Mouse (Mus musculus): Measurements from ENCODE around the gene Tfcp2.

The Tfcp2 gene

DNA sequence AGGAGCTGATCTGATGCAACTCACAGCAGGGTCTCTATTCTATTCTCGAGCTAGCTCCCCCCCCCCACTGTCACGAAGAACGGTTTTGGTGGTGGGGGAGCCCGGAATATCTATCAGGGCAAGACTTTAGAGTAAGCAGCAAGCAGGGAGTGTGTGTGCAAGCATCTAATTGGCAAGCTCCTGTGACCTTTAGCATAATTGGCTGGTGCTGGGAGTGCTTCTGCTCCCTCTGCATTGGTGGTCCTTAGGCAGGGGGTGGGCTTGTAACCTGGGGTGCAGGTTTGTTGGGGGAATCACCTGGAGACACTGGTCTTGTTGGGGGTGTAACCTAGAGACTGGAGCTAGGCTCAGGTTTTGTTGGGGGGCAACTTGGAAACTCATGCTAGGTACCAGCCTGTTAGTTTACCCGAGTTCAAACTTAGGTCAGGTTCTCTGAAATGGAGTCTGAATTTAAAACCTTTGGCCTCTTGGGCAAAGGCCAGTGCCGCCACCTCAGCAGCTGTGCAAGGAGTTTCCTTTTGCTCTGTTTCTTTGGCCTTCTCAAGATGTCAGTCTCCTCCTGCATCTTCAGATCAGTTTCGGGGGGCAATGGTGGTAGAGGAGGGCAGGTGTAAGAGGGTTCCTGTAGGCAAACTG is 95.3 kb downstream of the Tfcp2 start:
- Histone ChIP-seq H3K36me3 (ENCODE audit: control insufficient read depth, insufficient read depth, low read length, poor library complexity, severe bottlenecking) (no peaks in the 10 kb centered on the region), H3K27me3 (ENCODE audit: control insufficient read depth, insufficient read depth, low read length, poor library complexity, severe bottlenecking) (no peaks in the 10 kb centered on the region)
- no peak for DNase-seq (ENCODE audit: low read depth, low spot score)

DNA sequence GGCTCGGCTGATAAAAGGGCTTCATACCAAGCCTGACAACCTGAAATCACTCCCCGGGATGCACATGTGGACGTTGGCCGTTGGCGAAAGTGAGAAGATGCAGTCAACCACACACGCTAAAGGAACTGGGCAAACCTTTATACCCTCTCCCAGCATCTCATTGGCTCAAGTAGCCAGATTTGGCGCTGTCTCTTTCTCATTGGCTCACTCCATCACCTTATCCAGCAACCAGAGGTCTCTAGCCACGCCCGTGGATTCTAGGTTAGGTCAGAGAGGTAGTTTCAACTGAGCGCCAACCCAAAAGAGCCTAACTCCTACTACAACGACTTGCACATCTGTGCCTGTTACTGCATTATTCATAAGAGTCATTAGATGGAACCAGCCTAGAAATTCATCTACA is 99.3 kb downstream of the Tfcp2 start:
- Histone ChIP-seq H3K27me3 (ENCODE audit: control insufficient read depth, insufficient read depth, low read length, poor library complexity, severe bottlenecking) (no peaks in the 10 kb centered on the region), H3K36me3 (ENCODE audit: control insufficient read depth, insufficient read depth, low read length, poor library complexity, severe bottlenecking) (no peaks in the 10 kb centered on the region)
- no peak for DNase-seq (ENCODE audit: low read depth, low spot score)

DNA sequence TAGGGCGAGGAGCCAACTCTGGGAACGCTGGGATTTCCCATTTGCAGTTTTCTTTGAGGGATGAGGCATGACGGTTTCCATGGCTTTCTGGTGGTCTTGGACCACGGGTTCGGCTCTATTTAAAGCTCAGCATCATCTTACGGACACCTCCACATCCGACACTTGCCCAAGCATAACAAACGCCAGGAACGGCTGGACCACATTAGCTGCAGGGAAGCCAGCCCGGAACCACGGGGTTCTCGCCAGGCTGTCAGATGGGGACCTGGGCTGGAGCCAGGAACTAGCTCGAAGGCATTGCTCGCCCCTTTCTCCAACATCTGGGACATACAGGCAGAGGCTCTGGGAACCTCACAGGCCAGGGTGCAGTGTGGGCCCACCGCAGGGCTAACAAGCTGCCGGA is 100.6 kb downstream of the Tfcp2 start:
- H3K27me3 ChIP-seq (ENCODE audit: control insufficient read depth, insufficient read depth, low read length, poor library complexity, severe bottlenecking): no peaks in the 10 kb centered on the region
- no peak for DNase-seq (ENCODE audit: low read depth, low spot score)

DNA sequence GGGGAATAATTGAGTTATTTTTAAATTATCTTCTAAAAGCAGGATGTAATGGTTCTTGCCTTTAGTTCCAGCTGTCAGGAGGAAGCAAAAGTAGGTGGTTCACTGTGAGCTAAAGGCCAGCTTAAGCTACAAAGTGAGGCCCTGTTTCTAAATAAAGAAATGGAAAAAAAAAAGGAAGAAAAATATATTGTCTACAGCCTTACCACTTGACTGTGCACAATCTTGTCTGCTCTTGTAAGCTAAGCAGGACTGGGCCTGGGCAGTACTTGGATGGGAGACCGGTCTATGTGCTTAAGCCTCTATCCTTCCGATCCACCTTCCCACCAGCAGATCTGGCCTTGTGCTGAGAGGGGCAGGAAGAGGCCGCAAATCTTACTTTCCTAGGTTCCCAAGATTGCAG is 102.3 kb downstream of the Tfcp2 start:
- no peak for DNase-seq (ENCODE audit: low read depth, low spot score)
- Histone ChIP-seq H3K27me3 (ENCODE audit: control insufficient read depth, insufficient read depth, low read length, poor library complexity, severe bottlenecking) (no peaks in the 10 kb centered on the region), H3K36me3 (ENCODE audit: control insufficient read depth, insufficient read depth, low read length, poor library complexity, severe bottlenecking) (no peaks in the 10 kb centered on the region)

More for the DNA sequence above, 100.6 kb downstream of the Tfcp2 start:
- H3K36me3 ChIP-seq (ENCODE audit: control insufficient read depth, insufficient read depth, low read length, poor library complexity, severe bottlenecking): no peaks in the 10 kb centered on the region

DNA sequence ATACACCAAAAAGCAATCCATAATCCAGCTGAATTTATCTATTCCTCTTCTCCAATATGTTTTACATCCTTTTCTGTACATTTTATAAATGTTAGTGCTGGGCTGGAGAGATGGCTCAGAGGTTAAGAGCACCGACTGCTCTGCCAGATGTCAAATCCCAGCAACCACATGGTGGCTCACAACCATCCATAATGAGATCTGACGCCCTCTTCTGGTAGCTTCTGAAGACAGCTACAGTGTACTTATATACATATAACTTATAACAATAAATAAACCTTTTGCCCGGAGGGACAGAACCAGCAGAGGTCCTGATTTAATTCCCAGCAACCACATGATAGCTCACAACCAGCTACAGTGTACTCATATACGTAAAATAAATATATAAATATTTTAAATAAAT is 103.2 kb downstream of the Tfcp2 start:
- no peaks in the 10 kb centered on the region for H3K27me3 ChIP-seq (ENCODE audit: control insufficient read depth, insufficient read depth, low read length, poor library complexity, severe bottlenecking)
- H3K36me3 ChIP-seq (ENCODE audit: control insufficient read depth, insufficient read depth, low read length, poor library complexity, severe bottlenecking): no peaks in the 10 kb centered on the region
- no peak for DNase-seq (ENCODE audit: low read depth, low spot score)
